Mouse (Mus musculus): ENCODE data around the gene Gm15319. TPM values are rescaled to one million over a fixed set of nuclear protein-coding genes. Genes with fewer than 3 reads are reported as not detected.
"Not testable (repeated sequence)": the region's sequence is repeated elsewhere in the genome, so short reads cannot be mapped to it uniquely, and the experiment has no call there.

Gm15319 gene
- not detected in 2 replicates for total RNA-seq (2017)

GRCm38 (mm10) chr8:20363110-20363509 lies at the start of gene Gm15319:
Gene Gm15319 (minus strand): TSS chr8:20363210.
- ATAC-seq (replicated peaks in 1 of 2; ENCODE audit: insufficient read depth in 1 of 2, low FRiP score in 2 of 2, low TSS enrichment in 1 of 2, low read depth in 1 of 2, poor library complexity in 2 of 2, severe bottlenecking in 2 of 2), result not testable (repeated sequence)

GRCm38 (mm10) chr8:20410355-20410754 lies 47.3 kb upstream of the Gm15319 start:
- ATAC-seq (replicated peaks in 1 of 2; ENCODE audit: insufficient read depth in 1 of 2, low FRiP score in 2 of 2, low TSS enrichment in 1 of 2, low read depth in 1 of 2, poor library complexity in 2 of 2, severe bottlenecking in 2 of 2), result not testable (repeated sequence)

- ATAC-seq (replicated peaks in 1 of 2; ENCODE audit: insufficient read depth in 1 of 2, low FRiP score in 2 of 2, low TSS enrichment in 1 of 2, low read depth in 1 of 2, poor library complexity in 2 of 2, severe bottlenecking in 2 of 2), result not testable (repeated sequence)
Observed at GRCm38 (mm10) chr8:20408441-20409030, 45.5 kb upstream of the Gm15319 start.

GRCm38 (mm10) chr8:20389363-20389739 lies 26.3 kb upstream of the Gm15319 start:
- ATAC-seq (replicated peaks in 1 of 2; ENCODE audit: insufficient read depth in 1 of 2, low FRiP score in 2 of 2, low TSS enrichment in 1 of 2, low read depth in 1 of 2, poor library complexity in 2 of 2, severe bottlenecking in 2 of 2), result not testable (repeated sequence)

- ATAC-seq (replicated peaks in 1 of 2; ENCODE audit: insufficient read depth in 1 of 2, low FRiP score in 2 of 2, low TSS enrichment in 1 of 2, low read depth in 1 of 2, poor library complexity in 2 of 2, severe bottlenecking in 2 of 2), result peak; percentile 58 to 59; a peak in 3 of 4 replicates
Observed at GRCm38 (mm10) chr8:20388706-20389362, 25.8 kb upstream of the Gm15319 start.

- ATAC-seq (replicated peaks in 1 of 2; ENCODE audit: insufficient read depth in 1 of 2, low FRiP score in 2 of 2, low TSS enrichment in 1 of 2, low read depth in 1 of 2, poor library complexity in 2 of 2, severe bottlenecking in 2 of 2), result 0 out of 4 replicates have a peak, but pooled peaks have one; percentile 48 to 68
Observed at GRCm38 (mm10) chr8:20387121-20387794, 24.2 kb upstream of the Gm15319 start.

GRCm38 (mm10) chr8:20384990-20385389 lies 22.0 kb upstream of the Gm15319 start:
- ATAC-seq (replicated peaks in 1 of 2; ENCODE audit: insufficient read depth in 1 of 2, low FRiP score in 2 of 2, low TSS enrichment in 1 of 2, low read depth in 1 of 2, poor library complexity in 2 of 2, severe bottlenecking in 2 of 2), result not testable (repeated sequence)

- ATAC-seq (replicated peaks in 1 of 2; ENCODE audit: insufficient read depth in 1 of 2, low FRiP score in 2 of 2, low TSS enrichment in 1 of 2, low read depth in 1 of 2, poor library complexity in 2 of 2, severe bottlenecking in 2 of 2), result not testable (repeated sequence)
Observed at GRCm38 (mm10) chr8:20384131-20384530, 21.1 kb upstream of the Gm15319 start.

- not testable (repeated sequence) for ATAC-seq (replicated peaks in 1 of 2; ENCODE audit: insufficient read depth in 1 of 2, low FRiP score in 2 of 2, low TSS enrichment in 1 of 2, low read depth in 1 of 2, poor library complexity in 2 of 2, severe bottlenecking in 2 of 2)
Observed at GRCm38 (mm10) chr8:20382146-20382545, 19.1 kb upstream of the Gm15319 start.

GRCm38 (mm10) chr8:20381637-20382036 lies 18.6 kb upstream of the Gm15319 start:
- ATAC-seq (replicated peaks in 1 of 2; ENCODE audit: insufficient read depth in 1 of 2, low FRiP score in 2 of 2, low TSS enrichment in 1 of 2, low read depth in 1 of 2, poor library complexity in 2 of 2, severe bottlenecking in 2 of 2), result not testable (repeated sequence)

- ATAC-seq (replicated peaks in 1 of 2; ENCODE audit: insufficient read depth in 1 of 2, low FRiP score in 2 of 2, low TSS enrichment in 1 of 2, low read depth in 1 of 2, poor library complexity in 2 of 2, severe bottlenecking in 2 of 2), result not testable (repeated sequence)
Observed at GRCm38 (mm10) chr8:20381239-20381620, 18.2 kb upstream of the Gm15319 start.

- ATAC-seq (replicated peaks in 1 of 2; ENCODE audit: insufficient read depth in 1 of 2, low FRiP score in 2 of 2, low TSS enrichment in 1 of 2, low read depth in 1 of 2, poor library complexity in 2 of 2, severe bottlenecking in 2 of 2), result peak; percentile 38 to 39; a peak in 2 of 4 replicates
Observed at GRCm38 (mm10) chr8:20380590-20381238, 17.7 kb upstream of the Gm15319 start.

GRCm38 (mm10) chr8:20379650-20380436 lies 16.8 kb upstream of the Gm15319 start:
- peak; percentile 31 to 58; a peak in 1 of 4 replicates for ATAC-seq (replicated peaks in 1 of 2; ENCODE audit: insufficient read depth in 1 of 2, low FRiP score in 2 of 2, low TSS enrichment in 1 of 2, low read depth in 1 of 2, poor library complexity in 2 of 2, severe bottlenecking in 2 of 2)

GRCm38 (mm10) chr8:20378786-20379649 lies 16.0 kb upstream of the Gm15319 start:
- ATAC-seq (replicated peaks in 1 of 2; ENCODE audit: insufficient read depth in 1 of 2, low FRiP score in 2 of 2, low TSS enrichment in 1 of 2, low read depth in 1 of 2, poor library complexity in 2 of 2, severe bottlenecking in 2 of 2), result peak; percentile 54 to 78; a peak in 3 of 4 replicates

- not testable (repeated sequence) for ATAC-seq (replicated peaks in 1 of 2; ENCODE audit: insufficient read depth in 1 of 2, low FRiP score in 2 of 2, low TSS enrichment in 1 of 2, low read depth in 1 of 2, poor library complexity in 2 of 2, severe bottlenecking in 2 of 2)
Observed at GRCm38 (mm10) chr8:20378353-20378752, 15.3 kb upstream of the Gm15319 start.

- ATAC-seq (replicated peaks in 1 of 2; ENCODE audit: insufficient read depth in 1 of 2, low FRiP score in 2 of 2, low TSS enrichment in 1 of 2, low read depth in 1 of 2, poor library complexity in 2 of 2, severe bottlenecking in 2 of 2), result not testable (repeated sequence)
Observed at GRCm38 (mm10) chr8:20375698-20376097, 12.7 kb upstream of the Gm15319 start.

All from hematopoietic stem cell, adult 5-6 weeks (primary cell).